Mouse (Mus musculus): ENCODE measurements at regions not wholly inside any gene's neighbourhood (a gene's known extent, or its start where the extent isn't known, plus 50 kb on each side); places are given as distances from the start of the nearest gene placed in this dataset.

GRCm38 (mm10) chr8:8182616-8183232, 478.3 kb downstream of the Efnb2 start:
- Histone ChIP-seq H3K9ac (no peak overlapping the region), H3K36me3 (no peaks in the 10 kb centered on the region), H3K9me3 (replicated peaks) (no peaks in the 10 kb centered on the region), H3K27ac (replicated peaks) (no peak overlapping the region), H3K4me1 (no peaks in the 10 kb centered on the region), H3K4me3 (replicated peaks) (no peak overlapping the region), H3K4me2 (replicated peaks) (no peak overlapping the region), H3K27me3 (no peaks in the 10 kb centered on the region)
- WGBS: 59% methylated on average over 4 of the region's 4 CpGs
- no peak for ATAC-seq (ENCODE audit: insufficient number of reproducible peaks, low FRiP score, low TSS enrichment, low read depth)

- Histone ChIP-seq H3K27ac (replicated peaks) (no peak overlapping the region), H3K27me3 (no peaks in the 10 kb centered on the region), H3K9ac (no peak overlapping the region), H3K36me3 (no peaks in the 10 kb centered on the region), H3K4me3 (replicated peaks) (no peak overlapping the region), H3K4me2 (replicated peaks) (no peak overlapping the region), H3K9me3 (replicated peaks) (no peaks in the 10 kb centered on the region), H3K4me1 (no peaks in the 10 kb centered on the region)
- no peak for ATAC-seq (ENCODE audit: insufficient number of reproducible peaks, low FRiP score, low TSS enrichment, low read depth)
- WGBS: 81% methylated on average over 2 of the region's 2 CpGs
Measured at GRCm38 (mm10) chr8:8182108-8182507, 478.9 kb downstream of the Efnb2 start.

- 26% methylated on average over 2 of the region's 2 CpGs for WGBS
- no peaks in the 10 kb centered on the region for H3K36me3 ChIP-seq
- H3K9ac ChIP-seq: no peak overlapping the region
Measured at GRCm38 (mm10) chr8:8174286-8174685, 486.8 kb downstream of the Efnb2 start.

GRCm38 (mm10) chr8:8168674-8169073, 492.4 kb downstream of the Efnb2 start:
- no peaks in the 10 kb centered on the region for H3K4me1 ChIP-seq
- ATAC-seq (ENCODE audit: insufficient number of reproducible peaks, low FRiP score, low TSS enrichment, low read depth): no peak
- H3K4me3 ChIP-seq (replicated peaks): no peak overlapping the region
- no peak overlapping the region for H3K4me2 ChIP-seq (replicated peaks)
- no peaks in the 10 kb centered on the region for H3K9me3 ChIP-seq (replicated peaks)
- no peaks in the 10 kb centered on the region for H3K36me3 ChIP-seq
- no peak overlapping the region for H3K9ac ChIP-seq
- 84% methylated on average over 6 of the region's 6 CpGs for WGBS
- H3K27ac ChIP-seq (replicated peaks): no peak overlapping the region
- no peaks in the 10 kb centered on the region for H3K27me3 ChIP-seq

More at GRCm38 (mm10) chr8:8174286-8174685, 486.8 kb downstream of the Efnb2 start:
- Histone ChIP-seq H3K4me2 (replicated peaks) (no peak overlapping the region), H3K9me3 (replicated peaks) (no peaks in the 10 kb centered on the region), H3K27ac (replicated peaks) (no peak overlapping the region), H3K4me1 (no peaks in the 10 kb centered on the region), H3K27me3 (no peaks in the 10 kb centered on the region), H3K4me3 (replicated peaks) (no peak overlapping the region)
- no peak for ATAC-seq (ENCODE audit: insufficient number of reproducible peaks, low FRiP score, low TSS enrichment, low read depth)

- Histone ChIP-seq H3K9me3 (replicated peaks) (no peaks in the 10 kb centered on the region), H3K27ac (replicated peaks) (no peak overlapping the region), H3K4me3 (replicated peaks) (no peak overlapping the region), H3K36me3 (no peaks in the 10 kb centered on the region), H3K4me2 (replicated peaks) (no peak overlapping the region), H3K9ac (no peak overlapping the region), H3K27me3 (no peaks in the 10 kb centered on the region), H3K4me1 (no peaks in the 10 kb centered on the region)
- 76% methylated on average over 11 of the region's 11 CpGs for WGBS
- no peak for ATAC-seq (ENCODE audit: insufficient number of reproducible peaks, low FRiP score, low TSS enrichment, low read depth)
Measured at GRCm38 (mm10) chr8:8168250-8168649, 492.8 kb downstream of the Efnb2 start.

- no peaks in the 10 kb centered on the region for H3K4me1 ChIP-seq
- no peak overlapping the region for H3K4me2 ChIP-seq (replicated peaks)
- H3K27me3 ChIP-seq: no peaks in the 10 kb centered on the region
- H3K27ac ChIP-seq (replicated peaks): no peak overlapping the region
- 94% methylated on average over 5 of the region's 5 CpGs for whole genome bisulfite sequencing
- no peak overlapping the region for H3K4me3 ChIP-seq (replicated peaks)
- H3K9ac ChIP-seq: no peak overlapping the region
- no peaks in the 10 kb centered on the region for H3K36me3 ChIP-seq
- H3K9me3 ChIP-seq (replicated peaks): peaks cover 3% of the 10 kb centered on the region
- ATAC-seq (ENCODE audit: insufficient number of reproducible peaks, low FRiP score, low TSS enrichment, low read depth): no peak
Measured at GRCm38 (mm10) chr8:8147527-8147926, 513.5 kb downstream of the Efnb2 start.

- H3K4me3 ChIP-seq (replicated peaks): no peak overlapping the region
- ATAC-seq (ENCODE audit: insufficient number of reproducible peaks, low FRiP score, low TSS enrichment, low read depth): no peak
- H3K4me1 ChIP-seq: no peaks in the 10 kb centered on the region
- no peaks in the 10 kb centered on the region for H3K36me3 ChIP-seq
- H3K4me2 ChIP-seq (replicated peaks): no peak overlapping the region
- H3K9me3 ChIP-seq (replicated peaks): peaks cover 3% of the 10 kb centered on the region
- H3K9ac ChIP-seq: no peak overlapping the region
- H3K27ac ChIP-seq (replicated peaks): no peak overlapping the region
- H3K27me3 ChIP-seq: no peaks in the 10 kb centered on the region
- WGBS: 69% methylated on average over 6 of the region's 6 CpGs
Measured at GRCm38 (mm10) chr8:8142933-8143495, 518.0 kb downstream of the Efnb2 start.

GRCm38 (mm10) chr8:8142461-8142860, 518.6 kb downstream of the Efnb2 start:
- H3K9ac ChIP-seq: no peak overlapping the region
- WGBS: 41% methylated on average over 3 of the region's 3 CpGs
- no peak for ATAC-seq (ENCODE audit: insufficient number of reproducible peaks, low FRiP score, low TSS enrichment, low read depth)

GRCm38 (mm10) chr8:8139720-8140119, 521.3 kb downstream of the Efnb2 start:
- Histone ChIP-seq H3K36me3 (no peaks in the 10 kb centered on the region), H3K9me3 (replicated peaks) (no peaks in the 10 kb centered on the region), H3K9ac (no peak overlapping the region), H3K4me3 (replicated peaks) (no peak overlapping the region), H3K4me2 (replicated peaks) (no peak overlapping the region), H3K4me1 (no peaks in the 10 kb centered on the region), H3K27me3 (no peaks in the 10 kb centered on the region), H3K27ac (replicated peaks) (no peak overlapping the region)
- 87% methylated on average over 3 of the region's 3 CpGs for WGBS
- ATAC-seq (ENCODE audit: insufficient number of reproducible peaks, low FRiP score, low TSS enrichment, low read depth): no peak

More at GRCm38 (mm10) chr8:8142461-8142860, 518.6 kb downstream of the Efnb2 start:
- Histone ChIP-seq H3K36me3 (no peaks in the 10 kb centered on the region), H3K4me3 (replicated peaks) (no peak overlapping the region), H3K4me2 (replicated peaks) (no peak overlapping the region), H3K4me1 (no peaks in the 10 kb centered on the region), H3K27ac (replicated peaks) (no peak overlapping the region), H3K27me3 (no peaks in the 10 kb centered on the region), H3K9me3 (replicated peaks) (peaks cover 2% of the 10 kb centered on the region)

- ATAC-seq (ENCODE audit: insufficient number of reproducible peaks, low FRiP score, low TSS enrichment, low read depth): no peak
- H3K36me3 ChIP-seq: no peaks in the 10 kb centered on the region
- WGBS: 29% methylated on average over 10 of the region's 10 CpGs
Measured at GRCm38 (mm10) chr8:8133001-8133785, 527.8 kb downstream of the Efnb2 start.

GRCm38 (mm10) chr8:8131961-8132376, 529.1 kb downstream of the Efnb2 start:
- H3K4me2 ChIP-seq (replicated peaks): no peak overlapping the region
- no peaks in the 10 kb centered on the region for H3K36me3 ChIP-seq
- no peak overlapping the region for H3K9ac ChIP-seq
- H3K27me3 ChIP-seq: peaks cover 8% of the 10 kb centered on the region; the same call in 1 of the 2 replicates
- no peak overlapping the region for H3K4me3 ChIP-seq (replicated peaks)
- no peak overlapping the region for H3K27ac ChIP-seq (replicated peaks)
- H3K9me3 ChIP-seq (replicated peaks): no peaks in the 10 kb centered on the region
- WGBS: 23% methylated on average over 3 of the region's 3 CpGs
- H3K4me1 ChIP-seq: no peaks in the 10 kb centered on the region
- ATAC-seq (ENCODE audit: insufficient number of reproducible peaks, low FRiP score, low TSS enrichment, low read depth): no peak

More at GRCm38 (mm10) chr8:8133001-8133785, 527.8 kb downstream of the Efnb2 start:
- H3K9me3 ChIP-seq (replicated peaks): no peaks in the 10 kb centered on the region
- H3K27ac ChIP-seq (replicated peaks): no peak overlapping the region
- H3K4me2 ChIP-seq (replicated peaks): no peak overlapping the region
- peaks cover 8% of the 10 kb centered on the region; the same call in 1 of the 2 replicates for H3K27me3 ChIP-seq
- H3K4me3 ChIP-seq (replicated peaks): no peak overlapping the region
- no peaks in the 10 kb centered on the region for H3K4me1 ChIP-seq
- no peak overlapping the region for H3K9ac ChIP-seq

Measured in embryonic facial prominence, embryonic 15.5 days (tissue).